Mouse (Mus musculus) intestine, embryonic 14.5 days (tissue): ENCODE results near the gene Arhgap36. TPM values are rescaled to one million over a fixed set of nuclear protein-coding genes. Genes with fewer than 3 reads are reported as not detected.

Source experiments
- polyA plus RNA-seq: library from polyadenylated mRNA; unstranded; fragments of >200 nt; fragmentation: Nextera tagmentation; extraction: Ambion mirVana; gene quantifications from 2 replicates; pipeline ENCODE4 v1.2.1, GENCODE M21; 2014

The Arhgap36 gene
- polyA plus RNA-seq, 1 experiment from 2014 or later, result 1.5 TPM

Other genes starting within 250 kb of the Arhgap36 start
- gene Enox2, start 175.7 kb upstream of the Arhgap36 start, polyA plus RNA-seq, result 7.1 and 10.2 TPM in 2 replicates
- not detected in 2 replicates for gene Olfr1320, start 208.4 kb downstream of the Arhgap36 start, polyA plus RNA-seq